Mouse (Mus musculus) CH12.LX (cell line): ENCODE measurements around the gene Tpx2.

Experiments used
- BHLHE40 ChIP-seq: IDR thresholded peaks from 2 replicates; pipeline ENCODE4 v1.6.1; 2011; ENCODE audit warnings: mild to moderate bottlenecking, low read depth, low read length, improper control_type of control experiment
- CHD1 ChIP-seq: IDR thresholded peaks from 2 replicates; pipeline ENCODE4 v1.6.1; 2012; ENCODE audit warnings: low read depth, low read length, improper control_type of control experiment, inconsistent platforms
- CTCF ChIP-seq, 2 experiments: IDR thresholded peaks in 1 of 2; conservative IDR thresholded peaks in 1 of 2; 2 replicates each; pipeline ENCODE4 v1.5.1; 2011 to 2012; ENCODE audit warnings: low read depth in 2 of 2, low read length in 2 of 2, improper control_type of control experiment in 1 of 2, inconsistent platforms in 1 of 2, mild to moderate bottlenecking in 1 of 2, moderate library complexity in 1 of 2
- ELF1 ChIP-seq: IDR thresholded peaks from 2 replicates; pipeline ENCODE4 v1.6.1; 2014; ENCODE audit warnings: low read depth, mild to moderate bottlenecking, inconsistent platforms, low read length, improper control_type of control experiment
- HCFC1 ChIP-seq: IDR thresholded peaks from 2 replicates; pipeline ENCODE4 v1.6.1; 2012; ENCODE audit warnings: low read depth, mild to moderate bottlenecking, inconsistent platforms, low read length, improper control_type of control experiment
- IRF4 ChIP-seq: IDR thresholded peaks from 2 replicates; pipeline ENCODE4 v1.6.1; 2014; ENCODE audit warnings: low read depth, mild to moderate bottlenecking, inconsistent platforms, low read length, improper control_type of control experiment
- JUND ChIP-seq: conservative IDR thresholded peaks from 2 replicates; pipeline ENCODE4 v1.6.1; 2011; ENCODE audit warnings: low read depth, low read length, improper control_type of control experiment
- KAT2A ChIP-seq: IDR thresholded peaks from 2 replicates; pipeline ENCODE4 v1.6.1; 2012; ENCODE audit warnings: low read length, improper control_type of control experiment, inconsistent platforms; ENCODE audit not compliant: insufficient replicate concordance
- MAX ChIP-seq: IDR thresholded peaks from 2 replicates; pipeline ENCODE4 v1.6.1; 2011; ENCODE audit warnings: low read length, improper control_type of control experiment
- MXI1 ChIP-seq: IDR thresholded peaks from 2 replicates; pipeline ENCODE4 v1.6.1; 2011; ENCODE audit warnings: mild to moderate bottlenecking, low read depth, low read length, improper control_type of control experiment
- NELFE ChIP-seq: IDR thresholded peaks from 2 replicates; pipeline ENCODE4 v1.6.1; 2011; ENCODE audit warnings: low read depth, low read length, improper control_type of control experiment
- POLR2A ChIP-seq: IDR thresholded peaks from 2 replicates; pipeline ENCODE4 v1.6.1; 2011; ENCODE audit warnings: low read depth, mild to moderate bottlenecking, improper control_type of control experiment, low read length
- RCOR1 ChIP-seq: conservative IDR thresholded peaks from 2 replicates; pipeline ENCODE4 v1.6.1; 2012; ENCODE audit warnings: low read depth, mild to moderate bottlenecking, inconsistent platforms, low read length, improper control_type of control experiment

- no peak for TF ChIP-seq CTCF (conservative IDR thresholded peaks at IDR 0.05 in 1 of 2, IDR thresholded peaks at IDR 0.05 in 1 of 2; ENCODE audit: low read depth in 2 of 2, low read length in 2 of 2)
- TF ChIP-seq KAT2A = no peak
- TF ChIP-seq HCFC1 = no peak
- no peak for TF ChIP-seq MAX
- no peak for TF ChIP-seq POLR2A
- TF ChIP-seq BHLHE40 = no peak
- TF ChIP-seq IRF4 = no peak
- no peak; the same call in 1 of the 2 replicates for TF ChIP-seq MXI1
- no peak for TF ChIP-seq NELFE
- TF ChIP-seq CHD1 = no peak
- TF ChIP-seq ELF1 = no peak
- TF ChIP-seq RCOR1 = no peak
- no peak for TF ChIP-seq JUND
Observed at GRCm38 (mm10) chr2:152828011-152828370, 19.8 kb upstream of the Tpx2 start.
